Mouse (Mus musculus): Measurements from ENCODE around the gene Sf3a3.

The Sf3a3 gene

DNA sequence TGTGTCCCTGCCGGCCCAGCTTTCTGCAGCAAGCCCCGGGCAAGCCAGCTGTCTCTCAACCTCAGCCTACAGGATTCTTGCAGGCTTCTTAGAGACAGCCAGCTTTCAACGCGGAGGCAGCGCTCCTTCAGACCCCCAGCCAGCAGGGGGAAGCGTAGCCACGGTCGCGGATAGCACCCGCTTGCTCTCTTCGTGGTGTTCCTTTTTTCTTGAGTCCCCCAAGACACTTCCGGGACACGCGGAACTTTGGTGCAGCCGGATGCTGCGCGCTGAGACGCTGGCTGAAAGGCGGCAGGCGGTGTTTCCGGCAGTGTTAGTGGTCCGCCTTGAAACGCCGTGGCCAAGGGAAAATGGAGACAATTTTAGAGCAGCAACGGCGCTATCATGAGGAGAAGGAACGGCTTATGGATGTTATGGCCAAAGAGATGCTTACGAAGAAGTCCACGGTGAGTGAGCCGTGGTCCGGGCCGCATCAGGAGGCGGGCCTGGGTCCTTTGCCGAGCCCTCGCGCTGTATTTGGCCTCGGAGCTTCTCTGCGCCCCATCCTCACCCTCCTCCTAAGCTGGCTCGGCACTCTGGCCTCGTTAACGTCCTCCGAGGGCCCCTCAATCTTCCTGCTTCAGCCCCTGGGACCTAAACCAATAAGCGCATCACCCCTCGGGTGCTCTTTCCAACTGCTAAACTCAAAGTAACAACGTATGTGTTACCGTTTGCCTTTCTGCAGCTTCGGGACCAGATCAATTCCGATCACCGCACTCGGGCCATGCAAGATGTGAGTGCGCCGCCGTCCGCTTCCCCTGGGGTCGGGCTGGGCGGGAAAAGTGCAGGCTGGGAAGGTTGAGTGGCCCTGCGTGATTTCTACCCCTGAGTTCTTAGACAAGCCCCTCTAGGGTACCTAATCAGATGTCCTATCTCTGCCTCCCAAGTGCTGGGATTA lies at the start of gene Sf3a3:
TSS of gene Sf3a3 (plus strand) at position 232 of the 937 bp plus-strand sequence.
- DNase-seq (ENCODE audit: low spot score in 2 of 2), result peak; percentile 86 to 97

DNA sequence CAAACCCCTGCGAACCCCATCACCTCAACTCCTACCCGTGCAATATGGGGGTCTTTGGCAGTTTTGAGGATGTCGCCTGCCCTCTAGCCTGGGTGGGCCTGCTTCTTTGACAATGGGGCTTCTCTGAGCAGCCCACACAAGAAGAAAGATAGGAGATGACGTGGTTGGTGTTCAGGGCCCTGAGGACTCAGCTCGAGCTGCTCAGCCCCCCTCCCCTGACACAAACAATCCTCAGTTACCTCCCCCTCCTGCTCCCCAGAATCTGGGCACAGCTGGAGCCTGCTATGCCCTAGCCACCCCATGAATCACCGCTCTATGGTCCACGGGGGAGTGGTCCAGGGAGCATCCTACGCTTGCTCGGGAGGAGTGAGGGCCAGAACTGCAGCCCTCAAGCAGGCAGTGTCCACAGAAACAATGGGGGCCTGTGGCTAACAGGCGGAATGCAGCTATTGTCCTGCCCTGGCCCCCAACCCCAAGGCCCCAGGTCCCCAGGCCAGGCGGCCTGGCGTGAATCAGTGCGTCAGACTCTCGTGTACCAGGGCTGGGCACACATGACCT lies 47.0 kb upstream of the Sf3a3 start:
- DNase-seq (ENCODE audit: low spot score in 2 of 2), result no peak

DNA sequence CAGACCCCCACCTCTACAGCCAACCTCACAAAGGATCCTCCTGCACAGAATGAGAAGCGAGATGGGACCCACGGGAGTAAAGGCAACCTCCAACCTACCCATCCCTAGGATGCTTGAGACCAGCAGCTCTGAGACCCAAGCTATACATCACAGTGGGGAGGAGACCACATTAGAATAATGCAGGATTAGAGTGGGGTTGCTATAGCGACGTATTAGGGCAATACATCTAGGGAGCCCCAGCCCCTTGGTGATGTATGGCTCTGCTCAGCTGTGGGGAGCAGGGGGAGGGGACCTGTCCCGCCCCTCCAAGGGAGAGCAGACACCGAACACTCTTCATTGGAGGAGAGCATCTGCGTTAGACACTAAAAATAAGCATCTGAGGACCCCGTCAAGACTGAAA lies 46.5 kb upstream of the Sf3a3 start:
- no peak for DNase-seq (ENCODE audit: low spot score in 2 of 2)

DNA sequence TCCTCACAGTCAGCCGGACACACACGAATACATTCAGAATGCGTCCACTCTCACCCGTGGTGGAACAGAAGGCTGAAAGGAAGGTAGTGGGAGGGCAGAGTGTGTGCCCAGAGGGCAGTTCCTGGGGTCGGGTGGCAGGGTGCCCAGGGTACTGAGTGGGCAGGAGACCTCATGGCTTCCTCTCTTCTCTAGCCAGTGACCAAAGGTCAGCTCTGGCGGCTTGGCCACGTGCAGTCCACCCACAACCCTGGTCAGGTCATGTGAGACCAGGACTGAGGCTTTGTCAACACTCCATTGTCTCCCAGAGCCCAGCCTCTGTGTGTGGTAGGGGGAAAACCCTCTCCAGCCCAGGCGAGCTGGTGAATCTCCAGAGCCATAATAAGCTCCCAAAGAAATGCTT lies 44.3 kb upstream of the Sf3a3 start:
- no peak for DNase-seq (ENCODE audit: low spot score in 2 of 2)

DNA sequence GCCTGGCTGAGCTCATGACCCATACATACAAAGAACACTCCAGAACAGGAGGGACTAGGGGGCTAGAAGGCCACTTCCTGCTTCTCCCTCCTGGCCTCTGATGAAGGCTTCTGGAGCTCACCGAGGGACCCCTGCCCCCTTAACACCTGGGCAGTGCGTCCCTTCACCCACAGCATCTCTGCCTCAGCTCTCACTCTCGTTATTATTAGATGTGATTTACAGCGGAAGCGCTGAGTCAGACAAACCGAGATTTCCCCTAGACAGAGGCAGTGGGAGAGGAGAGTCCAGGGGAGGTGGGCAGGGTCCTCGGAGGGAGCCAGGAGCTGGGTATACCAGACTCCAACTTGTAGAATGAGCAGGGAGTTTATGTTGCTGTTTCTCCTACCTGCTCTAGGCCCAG lies 43.0 kb upstream of the Sf3a3 start:
- DNase-seq (ENCODE audit: low spot score in 2 of 2), result no peak

DNA sequence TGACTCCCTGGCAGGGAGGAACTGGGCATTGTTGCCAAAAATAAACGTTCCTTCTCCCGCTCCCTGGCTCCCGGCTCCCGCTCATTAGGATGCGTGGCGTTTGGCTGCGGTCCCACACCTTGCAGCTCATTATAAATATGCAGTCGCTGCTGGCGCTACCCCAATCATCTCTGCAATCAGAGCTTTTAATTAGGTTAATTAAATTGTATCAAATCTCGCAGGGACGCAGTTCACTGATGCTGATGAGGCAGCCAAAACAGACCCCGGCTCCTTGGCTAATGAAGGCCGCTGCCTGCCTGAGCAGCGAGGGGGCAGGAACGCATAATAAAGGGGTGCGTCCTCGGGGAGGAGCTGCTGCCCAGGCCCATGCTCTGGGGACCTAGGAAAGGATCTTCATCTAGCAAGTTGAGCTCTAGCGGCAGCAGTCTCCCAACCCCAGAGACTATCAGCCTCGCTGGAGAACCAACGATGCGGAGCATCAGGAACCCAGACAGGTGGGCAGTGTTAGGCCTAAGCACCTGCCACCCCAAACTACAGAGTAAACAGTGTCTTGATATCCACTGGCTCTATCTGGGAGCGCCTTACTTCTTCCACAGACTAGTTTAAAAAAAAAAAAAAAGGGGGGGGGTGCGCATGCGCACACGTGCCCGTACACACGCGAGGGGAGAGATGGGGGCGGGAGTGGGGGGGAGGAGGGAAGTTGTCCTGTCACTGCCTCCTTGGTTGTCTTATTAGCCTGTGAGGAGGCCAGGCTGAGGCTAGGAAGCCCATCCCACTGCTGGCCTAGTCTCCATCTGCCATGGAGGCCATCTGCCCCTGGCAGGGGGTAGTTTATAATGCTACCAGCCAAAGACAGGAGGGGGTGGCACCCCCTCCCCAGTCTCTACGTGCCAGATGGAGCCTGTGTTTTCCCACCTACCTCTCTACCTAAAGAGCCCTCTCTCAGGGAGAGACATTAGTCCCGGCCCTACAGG lies 41.9 kb upstream of the Sf3a3 start:
- DNase-seq (ENCODE audit: low spot score in 2 of 2), result no peak

DNA sequence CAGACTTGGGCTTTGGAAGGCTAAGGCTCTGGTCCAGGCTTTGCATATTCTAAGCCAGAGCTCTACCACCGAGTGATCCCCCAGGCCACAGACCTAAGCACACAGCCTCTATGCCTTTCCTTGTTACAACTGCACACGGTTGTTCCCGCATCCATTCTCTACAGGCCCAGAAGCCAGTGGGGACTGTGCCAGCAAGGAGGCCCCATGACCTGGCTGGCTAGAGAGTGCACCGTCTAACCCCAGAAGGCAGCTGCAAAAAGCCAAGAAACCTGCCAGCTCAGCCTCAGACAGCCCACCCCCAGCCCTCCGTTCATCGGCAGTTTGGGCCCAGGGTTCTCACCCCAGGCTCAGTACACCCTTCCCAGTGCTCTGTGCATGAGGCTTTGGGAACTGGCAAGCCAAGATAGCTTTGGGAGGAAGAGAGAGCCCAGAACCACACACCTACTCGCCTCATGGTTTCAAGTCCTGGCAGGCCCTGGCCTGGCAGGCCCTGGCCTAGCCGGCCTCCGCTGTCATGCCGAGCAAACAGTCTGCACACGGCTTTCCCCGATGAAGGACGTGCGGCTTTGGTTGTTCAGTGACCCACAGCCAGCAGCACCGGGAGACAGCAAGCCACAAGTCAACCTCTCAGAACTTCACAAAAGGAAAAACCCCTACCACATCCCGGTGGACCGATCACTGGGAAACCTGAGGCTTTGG lies 40.1 kb upstream of the Sf3a3 start:
- DNase-seq (ENCODE audit: low spot score in 2 of 2), result no peak

DNA sequence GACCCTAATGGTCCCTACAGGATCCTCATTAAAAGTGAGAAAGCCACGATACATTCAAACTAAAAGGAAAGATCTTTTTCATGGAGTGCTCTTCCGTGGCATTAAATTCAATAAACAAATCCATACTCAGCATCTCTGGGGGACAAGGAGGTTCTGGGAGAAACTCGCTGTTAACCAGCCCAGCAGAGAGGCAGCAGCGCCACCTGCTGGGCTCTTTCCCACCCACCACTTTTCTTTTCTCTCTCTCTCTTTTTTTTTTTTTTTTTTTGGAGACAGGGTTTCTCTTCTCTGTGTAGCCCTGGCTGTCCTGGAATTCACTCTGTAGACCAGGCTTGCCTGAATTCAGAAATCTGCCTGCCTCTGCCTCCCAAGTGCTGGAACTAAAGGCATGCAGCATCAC lies 39.5 kb upstream of the Sf3a3 start:
- peak in 1 of 2 experiments; percentile 68 for DNase-seq (ENCODE audit: low spot score in 2 of 2)

DNA sequence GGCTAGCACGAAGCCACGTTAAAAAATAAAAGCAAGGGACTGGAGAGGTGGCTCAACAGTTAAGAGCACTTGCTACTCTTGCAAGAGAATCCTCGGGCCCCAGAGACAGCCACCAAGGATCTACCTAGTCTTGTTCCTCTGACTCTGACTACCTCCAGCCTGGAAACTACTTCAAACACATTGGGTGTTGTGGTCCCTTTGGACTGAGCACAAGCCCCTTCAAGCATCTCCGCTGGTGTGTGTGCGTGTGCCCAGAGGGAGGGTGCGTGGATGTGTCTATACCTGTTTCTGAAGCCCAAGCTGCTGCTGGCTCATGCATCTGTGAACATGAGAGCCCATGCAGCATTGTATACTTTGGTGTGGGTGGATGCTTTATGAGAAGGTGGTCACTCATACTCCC lies 38.6 kb upstream of the Sf3a3 start:
- DNase-seq (ENCODE audit: low spot score in 2 of 2), result no peak

DNA sequence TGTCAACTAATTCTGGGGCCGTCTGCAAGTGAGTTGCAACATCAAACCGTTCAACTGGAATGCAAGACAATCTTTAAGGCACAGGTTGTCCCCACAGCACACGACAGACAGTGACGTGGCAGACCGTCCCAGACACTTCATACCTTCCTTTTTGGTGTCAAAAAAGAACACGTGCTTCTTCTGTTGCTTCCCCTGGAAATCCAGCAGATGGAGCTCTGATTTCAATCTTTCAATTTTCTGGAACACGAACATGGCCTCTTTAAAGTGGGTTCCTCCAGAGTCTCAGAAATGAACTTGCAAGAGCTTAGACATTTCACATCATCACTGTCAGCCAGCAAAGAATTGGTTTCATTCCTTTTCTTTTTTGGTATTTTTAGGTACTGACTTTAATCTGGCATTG lies 32.3 kb upstream of the Sf3a3 start:
- DNase-seq (ENCODE audit: low spot score in 2 of 2), result no peak

DNA sequence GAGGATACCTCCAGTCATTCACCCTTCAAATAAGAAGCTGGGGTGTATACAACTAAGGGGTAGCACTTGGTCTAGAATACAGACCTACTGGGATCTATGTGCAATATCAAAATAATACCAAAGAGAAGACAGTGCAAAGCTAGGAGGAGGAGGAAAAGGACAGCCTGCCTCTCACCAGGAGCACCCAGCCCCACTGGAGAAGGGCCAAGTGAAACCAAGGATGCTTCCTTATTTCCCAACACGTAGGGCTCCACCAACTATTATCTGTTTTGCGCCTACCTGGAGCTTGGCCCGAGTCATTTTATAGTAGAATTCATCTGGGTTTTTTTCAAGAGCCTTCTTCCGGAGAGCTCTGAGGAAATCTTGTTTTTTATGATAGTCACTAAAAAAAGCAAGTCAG lies 31.1 kb upstream of the Sf3a3 start:
- no peak for DNase-seq (ENCODE audit: low spot score in 2 of 2)

DNA sequence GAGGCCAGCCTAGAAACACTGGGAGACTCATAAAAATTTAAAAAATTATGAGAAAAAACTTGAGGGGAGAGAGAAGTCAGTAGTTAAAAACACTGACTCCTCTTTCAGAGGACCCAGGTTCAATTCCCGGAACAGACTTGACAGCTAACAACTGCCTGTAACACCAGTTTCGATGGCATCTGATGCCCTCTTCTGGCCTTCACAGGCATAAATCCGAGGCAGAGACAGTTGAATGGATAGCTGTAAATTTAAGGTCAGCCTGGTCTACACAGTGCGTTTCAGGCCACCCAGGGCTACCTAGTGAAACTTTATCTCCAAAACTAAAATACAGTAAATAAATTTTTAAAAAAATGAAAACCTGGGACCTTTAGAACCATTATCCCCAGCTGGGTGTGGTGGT lies 29.6 kb upstream of the Sf3a3 start:
- DNase-seq (ENCODE audit: low spot score in 2 of 2), result no peak

DNA sequence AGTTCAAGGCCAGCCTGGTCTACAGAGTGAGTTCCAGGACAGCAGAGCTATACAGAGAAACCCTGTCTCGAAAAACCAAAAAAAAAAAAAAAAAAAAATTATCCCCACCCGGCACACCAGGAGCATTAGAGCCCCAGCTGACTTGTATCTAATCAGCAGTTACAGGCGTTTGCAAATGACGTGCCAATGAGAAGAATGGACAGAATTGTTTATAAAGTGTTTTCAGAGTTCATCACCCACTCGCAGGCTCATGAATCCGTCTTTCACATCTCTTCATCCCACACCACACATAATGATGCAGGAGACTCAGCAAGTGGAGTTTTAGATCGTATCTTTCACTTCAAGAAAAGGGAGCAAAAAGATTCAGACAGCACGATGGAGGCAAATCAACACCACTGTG lies 29.1 kb upstream of the Sf3a3 start:
- no peak for DNase-seq (ENCODE audit: low spot score in 2 of 2)

DNA sequence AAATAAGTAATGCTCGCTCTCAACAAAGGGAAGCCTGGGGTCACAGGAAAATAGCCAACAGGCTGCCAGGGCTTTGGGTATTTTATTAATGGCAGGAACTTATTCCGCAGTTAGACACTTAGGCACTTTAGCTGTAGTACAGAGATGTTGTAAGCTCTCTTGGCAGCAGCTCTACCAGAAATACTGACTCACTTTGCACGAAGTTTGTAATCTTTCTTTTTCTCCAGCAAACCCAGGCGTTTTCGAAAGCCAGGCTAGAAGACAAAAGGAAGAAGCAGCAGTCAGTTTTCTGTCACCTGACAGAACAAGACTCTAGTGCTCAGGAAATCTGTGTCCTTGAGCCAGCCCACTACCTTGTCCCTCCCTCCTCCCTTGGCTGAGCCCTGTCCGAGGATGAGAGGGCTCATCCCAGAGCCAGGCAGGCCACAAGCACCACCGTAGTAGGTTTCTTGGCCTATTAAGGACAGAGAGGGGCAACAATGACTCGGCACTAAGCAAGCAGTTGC lies 28.6 kb upstream of the Sf3a3 start:
- no peak for DNase-seq (ENCODE audit: low spot score in 2 of 2)

DNA sequence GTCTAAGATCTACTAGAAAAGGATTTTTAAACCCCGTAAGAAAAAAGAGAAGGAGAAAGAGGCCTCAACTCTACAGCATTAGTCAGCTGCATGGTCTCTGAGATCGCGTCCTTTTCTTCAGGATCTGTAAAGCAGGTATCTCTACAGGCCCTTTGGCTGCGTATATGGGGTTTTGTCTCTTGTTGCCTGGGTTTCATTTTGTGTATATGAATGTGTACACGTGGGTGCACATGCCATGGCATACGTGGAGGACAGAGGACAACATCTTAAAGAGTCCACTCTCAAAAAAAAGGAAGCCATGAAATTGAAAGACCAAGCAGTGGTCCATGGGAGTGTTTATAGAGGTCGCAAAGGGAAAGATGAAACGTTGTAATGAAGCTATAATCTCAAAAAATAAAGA lies 23.1 kb upstream of the Sf3a3 start:
- DNase-seq (ENCODE audit: low spot score in 2 of 2), result no peak

DNA sequence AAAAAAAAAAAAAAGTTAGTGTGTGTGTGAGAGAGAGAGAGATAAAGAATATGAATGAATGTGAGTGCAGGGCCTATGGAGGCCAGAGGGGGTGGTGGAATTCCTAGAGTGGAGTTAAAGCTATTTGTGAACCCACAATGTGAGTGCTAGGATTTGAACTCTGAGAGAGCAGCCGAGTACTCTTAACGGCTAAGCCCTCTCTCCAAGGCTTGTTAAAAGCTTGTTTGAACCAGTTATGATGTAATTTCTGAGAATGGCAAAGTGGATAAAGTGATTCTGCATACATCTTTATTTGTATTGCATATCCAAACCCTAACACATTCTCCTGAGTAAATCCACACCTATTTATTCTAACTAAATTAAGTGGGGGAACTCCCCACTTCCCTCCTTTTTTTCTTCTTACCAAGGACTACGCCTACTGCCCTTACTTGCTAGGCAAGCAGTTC lies 22.1 kb upstream of the Sf3a3 start:
- DNase-seq (ENCODE audit: low spot score in 2 of 2), result no peak

DNA sequence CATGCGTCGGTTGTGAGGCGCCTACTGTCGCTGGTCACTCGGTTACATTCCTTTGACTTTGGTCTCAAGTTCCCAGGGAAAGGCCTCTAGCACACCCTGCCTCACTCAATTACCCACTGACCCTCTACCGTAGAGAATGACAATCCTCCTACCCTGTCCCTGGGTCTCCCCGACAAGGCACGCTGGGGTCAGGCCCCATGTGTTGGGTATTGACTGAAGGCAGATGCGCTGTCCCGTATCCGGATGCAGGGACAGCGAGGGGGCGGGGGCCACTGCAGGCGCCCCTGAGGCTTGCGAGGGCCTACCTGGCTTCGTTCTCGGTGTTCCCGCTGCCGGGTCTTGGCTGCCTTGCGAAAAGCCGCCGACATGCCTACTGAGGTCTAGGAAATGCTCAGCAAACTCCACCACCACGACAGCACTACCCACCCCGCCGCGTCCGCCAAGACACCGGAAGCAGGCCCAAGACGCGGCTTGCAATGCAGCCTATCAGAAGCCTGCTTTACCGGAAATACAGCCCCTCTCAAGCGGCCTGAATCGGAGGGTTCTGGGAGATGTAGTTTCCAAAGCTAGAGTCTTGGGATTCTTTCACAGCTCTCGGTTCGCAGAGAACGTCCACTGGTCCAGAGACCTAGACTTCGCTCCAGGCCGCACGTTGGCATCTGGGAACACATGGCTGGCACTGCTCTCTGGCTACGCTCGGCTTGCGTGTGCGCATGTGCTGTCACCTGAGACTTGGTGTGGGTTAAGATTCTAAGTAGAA lies 21.3 kb upstream of the Sf3a3 start, which contains the start of gene Utp11:
TSS of gene Utp11 (minus strand) at position 466 of the 760 bp plus-strand sequence.
- DNase-seq (ENCODE audit: low spot score in 2 of 2), result peak; percentile 75 to 87

DNA sequence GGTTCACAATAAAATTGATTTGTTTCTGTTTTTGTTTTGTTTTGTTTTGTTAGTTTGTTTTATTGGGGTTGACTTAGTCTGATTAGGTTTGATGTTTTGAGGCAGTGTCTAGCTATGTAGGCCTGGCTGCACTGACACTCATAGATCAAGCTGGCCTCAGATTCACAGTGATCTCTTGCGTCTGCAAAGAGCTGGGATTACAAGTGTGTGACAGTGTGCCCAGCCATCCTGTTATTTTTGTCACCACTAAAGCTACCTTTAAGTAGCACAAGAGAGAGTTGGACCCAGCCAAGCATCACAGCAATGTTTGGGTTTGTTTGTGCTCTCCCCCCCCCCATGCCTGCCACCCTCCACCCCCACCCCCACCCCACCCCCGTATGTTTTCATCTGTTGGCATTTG lies 20.0 kb upstream of the Sf3a3 start:
- DNase-seq (ENCODE audit: low spot score in 2 of 2), result no peak

DNA sequence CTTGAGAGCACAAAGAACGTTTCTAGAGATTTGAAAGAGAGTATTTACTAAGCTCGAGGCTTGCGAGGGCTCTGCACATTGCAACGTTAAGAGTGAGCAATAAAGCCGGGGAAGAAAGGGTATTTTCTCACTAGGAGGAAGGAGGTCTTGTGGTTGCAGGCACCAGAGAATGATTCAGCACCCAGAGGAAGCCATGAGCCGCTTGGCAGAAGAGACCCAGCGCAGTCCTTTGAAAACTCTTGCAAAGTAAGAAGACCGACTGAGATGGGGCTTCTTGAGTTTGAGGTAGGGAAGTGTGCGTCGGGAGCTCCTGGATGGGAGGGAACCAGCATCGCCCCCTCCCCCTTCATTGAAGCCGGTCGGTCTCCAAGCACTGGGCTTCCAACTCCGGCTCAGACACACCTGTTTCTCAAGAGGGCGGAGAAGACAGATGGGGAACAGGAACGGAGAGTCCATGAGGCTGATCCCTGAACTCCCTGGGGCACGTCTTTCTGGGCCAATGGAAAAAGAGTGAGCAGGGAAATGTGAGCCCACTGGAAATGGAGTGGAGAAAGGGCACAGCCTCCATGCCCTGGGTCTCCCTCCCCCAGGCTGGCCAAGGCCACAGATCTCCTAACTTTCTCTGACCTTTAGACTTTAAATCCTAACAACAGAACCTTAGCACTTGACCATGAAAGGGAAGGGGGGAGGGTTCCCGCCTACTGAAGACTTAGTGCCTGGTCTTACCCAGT lies 18.6 kb upstream of the Sf3a3 start:
- no peak for DNase-seq (ENCODE audit: low spot score in 2 of 2)

DNA sequence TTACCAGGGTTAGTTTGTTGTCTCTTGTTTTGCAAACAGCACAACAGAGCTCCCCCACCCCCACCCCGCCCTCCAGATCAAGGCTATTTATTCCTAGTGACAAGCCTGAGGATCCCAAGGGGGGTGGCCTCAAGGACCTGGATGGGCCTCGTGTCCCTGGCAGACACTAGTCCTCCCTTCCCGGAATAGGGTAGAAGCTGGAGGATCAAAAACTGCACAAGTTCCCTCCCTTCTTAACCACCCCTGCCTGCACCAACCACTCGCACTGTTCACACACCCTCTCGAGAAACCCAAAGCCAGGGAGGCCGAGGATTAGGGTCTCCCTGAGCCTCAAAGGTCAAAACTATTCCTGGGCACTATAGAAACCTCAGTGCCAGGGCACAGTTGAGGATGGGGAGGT lies 14.8 kb upstream of the Sf3a3 start:
- no peak for DNase-seq (ENCODE audit: low spot score in 2 of 2)
